Mouse (Mus musculus) thymus, adult 2 months (tissue): ENCODE results near the gene Zfp119b.

Experiments
- CTCF ChIP-seq: fragments of 200-500 bp; IDR thresholded peaks from 2 replicates; pipeline ENCODE4 v1.5.1; 2012; ENCODE audit warnings: mild to moderate bottlenecking, control low read depth, low read length, moderate library complexity, borderline replicate concordance; ENCODE audit not compliant: control insufficient read depth, poor library complexity, insufficient read depth; ENCODE audit errors: extremely low read depth
- POLR2A ChIP-seq: fragments of 200-500 bp; IDR thresholded peaks from 2 replicates; pipeline ENCODE4 v1.6.1; 2012; ENCODE audit warnings: mild to moderate bottlenecking, low read length, control low read depth, moderate library complexity; ENCODE audit not compliant: control insufficient read depth, poor library complexity, insufficient read depth; ENCODE audit errors: extremely low read depth

DNA sequence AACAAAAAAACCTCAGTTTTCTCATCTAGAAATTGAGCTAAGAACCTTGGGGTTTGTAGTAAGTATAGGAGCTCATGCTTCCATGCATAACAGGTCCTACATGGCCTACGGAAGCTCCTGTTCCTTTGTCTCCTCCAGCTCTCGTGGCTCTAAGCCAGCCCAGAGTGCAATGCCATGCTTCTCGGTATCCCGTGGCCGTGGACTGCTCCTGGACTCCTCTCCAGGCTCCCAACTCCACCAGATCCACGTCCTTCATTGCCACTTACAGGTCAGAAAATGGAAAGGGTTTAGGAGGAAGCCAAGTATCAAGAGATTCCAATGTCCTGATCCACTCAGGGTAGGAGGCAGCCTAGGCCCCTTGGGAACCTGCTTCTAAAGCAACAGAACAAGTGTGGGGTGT lies 4.5 kb upstream of the Zfp119b start:
- no peak for TF ChIP-seq CTCF
- no peak for TF ChIP-seq POLR2A
